Mouse (Mus musculus): ENCODE measurements around the gene Zbtb7b.

Gene Zbtb7b

GRCm38 (mm10) chr3:89336529-89336928, 58.0 kb downstream of the Zbtb7b start:
- DNase-seq, result no peak

- no peak for DNase-seq
Measured at GRCm38 (mm10) chr3:89333053-89333452, 61.5 kb downstream of the Zbtb7b start.

- DNase-seq, result no peak
Measured at GRCm38 (mm10) chr3:89332476-89332875, 62.1 kb downstream of the Zbtb7b start.

- no peak for DNase-seq
Measured at GRCm38 (mm10) chr3:89332013-89332412, 62.6 kb downstream of the Zbtb7b start.

- DNase-seq, result no peak
Measured at GRCm38 (mm10) chr3:89331561-89331960, 63.0 kb downstream of the Zbtb7b start.

GRCm38 (mm10) chr3:89330948-89331347, 63.6 kb downstream of the Zbtb7b start:
- no peak for DNase-seq

- no peak for DNase-seq
Measured at GRCm38 (mm10) chr3:89330346-89330745, 64.2 kb downstream of the Zbtb7b start.

GRCm38 (mm10) chr3:89328623-89329022, 66.0 kb downstream of the Zbtb7b start:
- no peak for DNase-seq

Data from kidney, postnatal 14 days (tissue).